In genomic region chr9:96493212-96493611, GRCm38 (mm10) we compare ENCODE assay signal across 15 mouse cellular contexts. TPM values are rescaled to one million over a fixed set of nuclear protein-coding genes. Genes with fewer than 3 reads are reported as not detected.
DNase-seq lines count a peak whose midpoint lies in the region; ATAC-seq and TF ChIP-seq lines count a peak whose summit lies in the region.
"Had no signal": no experiment of that assay in that cellular context is flagged by ENCODE, and none has a peak within 500 bp of the region (broad histone marks: within the 10 kb centered on the region; RNA-seq: fewer than 3 reads in every experiment).

No protein-coding gene starts in this region.

- intact Hi-C loops in heart, postnatal 25 days (cut with DNase I) = no loop called here

- H3K4me2 ChIP-seq in heart, embryonic 11.5 days = no peak overlapping the region
- H3K4me2 ChIP-seq in lung, embryonic 14.5 days = no peak overlapping the region
- H3K4me2 ChIP-seq: forebrain, embryonic 15.5 days had no signal

- H3K4me1 ChIP-seq in heart, embryonic 11.5 days (ENCODE audit: control insufficient read depth, insufficient read depth, low read length) = peaks cover 4% of the 10 kb centered on the region; the same call in 1 of the 2 replicates
- H3K4me1 ChIP-seq in lung, embryonic 14.5 days (ENCODE audit: insufficient read depth) = no peaks in the 10 kb centered on the region

- ATAC-seq in heart, embryonic 11.5 days (replicated peaks; ENCODE audit: insufficient number of reproducible peaks, low FRiP score, low TSS enrichment) = no peak
- ATAC-seq in lung, embryonic 14.5 days (ENCODE audit: insufficient read depth) = no peak
- no peak for ATAC-seq in granulocyte monocyte progenitor cell, adult 5-6 weeks (replicated peaks; ENCODE audit: poor library complexity, severe bottlenecking)
- ATAC-seq: forebrain, embryonic 15.5 days had no signal

- no peaks in the 10 kb centered on the region for H3K9me3 ChIP-seq in heart, embryonic 11.5 days (replicated peaks; ENCODE audit: control insufficient read depth, low read length)
- no peaks in the 10 kb centered on the region for H3K9me3 ChIP-seq in lung, embryonic 14.5 days (ENCODE audit: low read depth, low read length)
- H3K9me3 ChIP-seq: forebrain, embryonic 15.5 days had no signal

- H3K9ac ChIP-seq in heart, embryonic 11.5 days (ENCODE audit: low read depth, low read length) = 0 out of 2 replicates have a peak overlapping the region, but pooled peaks have one; percentile 6
- H3K9ac ChIP-seq in lung, embryonic 14.5 days = no peak overlapping the region
- H3K9ac ChIP-seq: forebrain, embryonic 15.5 days had no signal

- H3K4me3 ChIP-seq in heart, embryonic 11.5 days (ENCODE audit: low read depth, low read length) = no peak overlapping the region
- H3K4me3 ChIP-seq in lung, embryonic 14.5 days (ENCODE audit: low read depth, low read length) = no peak overlapping the region
- H3K4me3 ChIP-seq: forebrain, embryonic 15.5 days had no signal

- TF ChIP-seq CTCF in lung, embryonic 14.5 days (IDR thresholded peaks at IDR 0.05; ENCODE audit: low read depth) = no peak

- no peaks in the 10 kb centered on the region for H3K27me3 ChIP-seq in heart, embryonic 11.5 days (ENCODE audit: control insufficient read depth, insufficient read depth, low read length)
- no peaks in the 10 kb centered on the region for H3K27me3 ChIP-seq in lung, embryonic 14.5 days (ENCODE audit: insufficient read depth, low read length)
- H3K27me3 ChIP-seq: forebrain, embryonic 15.5 days had no signal

- WGBS in heart, embryonic 11.5 days (ENCODE audit: insufficient replicate concordance) = 23% methylated on average over 3 of the region's 3 CpGs
- WGBS in lung, embryonic 14.5 days = 17% methylated on average over 3 of the region's 3 CpGs

- H3K27ac ChIP-seq in heart, embryonic 11.5 days (ENCODE audit: low read depth, low read length) = no peak overlapping the region
- H3K27ac ChIP-seq in lung, embryonic 14.5 days (ENCODE audit: low read depth) = no peak overlapping the region
- H3K27ac ChIP-seq: forebrain, embryonic 15.5 days had no signal

- DNase-seq in heart, postnatal 25 days (ENCODE audit: low spot score) = no peak
- DNase-seq in lung, embryonic 14.5 days = peak; percentile 41
- DNase-seq in lung, adult 18-20 months = no peak
- peak; percentile 78 for DNase-seq in forelimb bud, embryonic 11.5 days (ENCODE audit: low read depth, low spot score)
- DNase-seq in mesoderm, embryonic 11.5 days (ENCODE audit: low read depth, low spot score) = peak; percentile 63
- no peak for DNase-seq in cerebellum, adult 9-11 months
- DNase-seq: adrenal gland, postnatal 14 days; cerebellum, postnatal 25 days; thymus, adult 2 months had no signal

- H3K36me3 ChIP-seq in heart, embryonic 11.5 days (ENCODE audit: control insufficient read depth, insufficient read depth, low read length) = no peaks in the 10 kb centered on the region
- no peaks in the 10 kb centered on the region for H3K36me3 ChIP-seq in lung, embryonic 14.5 days (ENCODE audit: insufficient read depth)
- H3K36me3 ChIP-seq: forebrain, embryonic 15.5 days had no signal

RNA-seq across cellular contexts. Expression of gene Rnf7, which starts 14.7 kb away (rescaled TPM):
- polyA plus RNA-seq in heart, embryonic 11.5 days (2014; fragmentation: Nextera tagmentation; extraction: Ambion mirVana) = 261 and 268 TPM in 2 replicates
- 10 to 100 TPM; 71.2 to 85.8 TPM for total RNA-seq in heart, postnatal 25 days (2021)
- polyA plus RNA-seq in lung, embryonic 14.5 days (2014; fragmentation: Nextera tagmentation; extraction: Ambion mirVana) = 242 and 260 TPM in 2 replicates
- 109 and 110 TPM in 2 replicates for total RNA-seq in granulocyte monocyte progenitor cell, adult 5-6 weeks (2014; fragmentation: Nextera tagmentation)
- 53.9 and 72.0 TPM in 2 replicates for total RNA-seq in granulocyte monocyte progenitor cell, adult 5-6 weeks (2017)

RNA-seq across cellular contexts. Expression of gene Gm28729, which starts 31.9 kb away (rescaled TPM):
- not detected in 2 replicates for polyA plus RNA-seq in heart, embryonic 11.5 days (2014; fragmentation: Nextera tagmentation; extraction: Ambion mirVana)
- total RNA-seq in heart, postnatal 25 days (2021) = not detected
- polyA plus RNA-seq in lung, embryonic 14.5 days (2014; fragmentation: Nextera tagmentation; extraction: Ambion mirVana) = not detected in 2 replicates
- not detected in 2 replicates for total RNA-seq in granulocyte monocyte progenitor cell, adult 5-6 weeks (2014; fragmentation: Nextera tagmentation)
- total RNA-seq in granulocyte monocyte progenitor cell, adult 5-6 weeks (2017) = not detected in 2 replicates
- total RNA-seq: adrenal gland, postnatal 14 days; hematopoietic stem cell, adult 5-6 weeks; megakaryocyte-erythroid progenitor cell, adult 5-6 weeks had no signal
- polyA plus RNA-seq: liver, embryonic 16.5 days had no signal

Comparison
In these comparisons a context has a peak if more than half of its experiments do, and no peak if none do; other contexts are left out.
1. DNase-seq: peak in lung, embryonic 14.5 days (single experiment), forelimb bud, embryonic 11.5 days (single experiment) and mesoderm, embryonic 11.5 days (single experiment); none in heart, postnatal 25 days (single experiment), lung, adult 18-20 months (0 of 2) and cerebellum, adult 9-11 months (single experiment).